Mouse (Mus musculus) heart, adult 11 months (tissue): ENCODE data around the gene Fam13a.

Experiments
- DNase-seq: peaks from one replicate; pipeline ENCODE4 v3.0.0; 2022

Fam13a gene

DNA sequence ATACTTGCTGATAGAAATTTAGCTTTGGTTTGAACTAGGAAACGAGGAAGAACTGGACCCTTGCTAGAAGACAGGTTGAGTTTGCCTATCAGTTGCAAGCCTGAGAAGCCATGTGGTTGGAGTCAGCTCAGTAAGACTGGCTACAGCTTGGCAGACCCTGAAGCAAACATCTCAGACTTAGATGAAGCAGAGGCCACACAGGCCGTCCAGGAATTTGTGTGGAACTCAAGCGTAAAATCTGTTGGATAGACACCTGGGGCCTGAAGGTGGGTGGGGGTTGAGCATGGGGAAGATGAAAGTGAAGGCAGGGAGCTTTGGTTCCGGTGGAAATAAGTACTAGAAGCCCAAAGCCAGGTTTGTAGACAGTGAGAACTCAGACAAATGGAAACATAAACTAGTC, 25.8 kb downstream of the Fam13a start:
- no peak for DNase-seq

DNA sequence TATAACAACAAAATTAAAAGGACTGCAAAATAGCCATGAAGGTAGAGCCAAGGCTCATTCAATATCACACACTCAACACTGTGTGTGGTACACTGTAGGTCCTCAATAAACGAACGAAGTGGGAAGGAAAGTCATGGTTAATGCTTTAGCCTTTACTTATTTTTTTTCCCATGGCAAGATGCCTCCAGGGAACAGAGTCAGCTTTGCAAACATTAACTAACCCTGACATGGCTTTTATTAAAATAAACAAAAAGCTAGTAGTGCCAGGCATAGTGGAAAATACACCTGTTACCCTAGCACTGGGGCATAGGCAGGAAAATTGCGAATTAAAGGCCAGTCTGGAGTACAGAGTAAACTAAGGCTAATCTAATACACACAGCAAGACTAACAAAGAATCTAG, 35.2 kb downstream of the Fam13a start:
- no peak for DNase-seq

DNA sequence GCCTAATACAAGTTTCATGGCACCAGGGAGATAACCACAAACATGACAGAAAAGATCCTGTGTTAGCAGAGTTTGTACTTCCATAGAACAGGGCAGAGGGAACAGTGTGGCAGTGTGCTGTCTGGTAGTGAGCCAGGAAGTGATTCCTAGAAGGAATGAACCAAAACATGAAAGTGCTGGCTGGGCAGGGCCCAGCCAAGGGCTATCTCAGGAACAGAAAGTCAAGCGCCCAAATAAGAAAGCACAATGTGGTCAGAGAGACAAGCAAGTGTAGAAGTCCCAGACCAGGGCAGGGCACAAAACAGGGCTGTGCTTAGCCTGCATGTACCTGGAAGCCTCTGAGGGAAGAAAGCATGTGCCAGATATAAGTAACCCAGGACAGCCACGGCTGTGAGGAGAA, 35.6 kb downstream of the Fam13a start:
- no peak for DNase-seq

DNA sequence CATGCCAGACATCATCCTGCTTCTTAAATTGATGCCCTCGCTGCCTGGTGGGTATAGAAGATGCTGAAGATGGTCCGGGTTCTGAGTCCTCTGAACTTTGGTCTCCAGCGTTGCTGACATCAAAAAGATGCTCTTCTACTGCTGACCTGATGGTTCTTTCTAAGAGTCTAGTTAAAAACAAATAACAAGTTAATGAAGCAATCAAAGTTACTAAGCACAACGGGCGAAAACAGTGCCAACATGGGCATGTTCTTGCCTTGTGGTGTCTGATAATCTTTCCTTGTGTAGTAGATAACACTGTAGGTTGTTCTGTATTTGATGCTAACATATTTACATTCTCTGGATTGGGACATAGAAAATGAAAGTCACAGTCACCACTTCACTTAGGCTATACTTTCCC, 37.2 kb downstream of the Fam13a start:
- no peak for DNase-seq

DNA sequence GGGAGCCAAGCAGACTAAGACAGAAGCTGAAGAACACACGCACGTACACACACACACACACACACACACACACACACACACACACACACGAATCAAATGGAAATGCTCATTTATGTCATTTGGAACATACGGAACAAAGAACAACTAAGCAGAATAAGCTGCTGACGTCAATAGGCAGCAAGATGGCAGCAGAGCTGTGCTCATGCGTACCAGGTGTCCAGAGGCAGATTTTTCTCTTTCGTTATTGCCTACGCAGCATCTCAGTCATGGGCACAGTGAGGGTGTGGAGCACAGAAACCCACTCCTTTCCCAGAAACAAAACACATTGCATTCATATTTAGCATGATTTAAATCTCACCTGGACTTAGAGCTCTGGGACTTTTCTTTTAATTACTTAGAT, 39.2 kb downstream of the Fam13a start:
- no peak for DNase-seq

DNA sequence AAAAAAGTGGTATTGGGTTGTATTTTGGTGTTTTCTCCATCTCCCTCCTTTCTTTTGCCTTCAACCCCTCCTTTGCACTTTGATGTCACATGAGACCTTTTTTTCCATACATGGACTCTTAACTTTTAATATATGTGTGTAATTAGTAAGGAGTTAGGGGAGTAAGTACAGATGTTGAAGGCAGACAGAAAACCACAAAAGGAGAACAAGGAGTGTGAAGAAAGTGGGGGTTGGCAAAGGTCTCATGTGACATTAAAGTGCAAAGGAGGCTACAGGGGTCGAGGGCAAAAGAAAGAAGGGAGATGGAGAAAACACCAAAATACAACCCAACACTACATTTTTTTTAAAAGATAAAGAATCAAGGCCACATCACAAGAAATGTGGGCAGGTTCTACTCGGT, 49.1 kb downstream of the Fam13a start:
- no peak for DNase-seq

DNA sequence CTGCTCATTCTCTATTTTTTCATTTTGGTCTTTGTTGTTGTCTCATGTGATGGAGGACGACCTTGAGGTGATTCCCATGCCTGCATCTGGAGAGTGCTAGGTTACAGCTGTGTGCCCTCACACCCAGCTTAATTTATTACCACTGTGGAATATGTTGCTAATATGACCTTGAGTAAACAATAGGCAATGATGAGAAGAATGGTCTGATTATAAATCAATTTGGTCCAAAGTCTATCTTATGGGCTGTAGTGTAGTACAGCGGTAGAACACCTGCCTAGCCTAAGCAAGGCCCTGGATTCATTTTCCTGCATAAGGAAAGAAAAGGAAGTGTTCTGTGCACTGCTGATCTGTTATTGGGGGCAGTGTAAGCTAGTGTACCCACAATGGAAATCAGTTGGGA, 49.9 kb downstream of the Fam13a start:
- no peak for DNase-seq

DNA sequence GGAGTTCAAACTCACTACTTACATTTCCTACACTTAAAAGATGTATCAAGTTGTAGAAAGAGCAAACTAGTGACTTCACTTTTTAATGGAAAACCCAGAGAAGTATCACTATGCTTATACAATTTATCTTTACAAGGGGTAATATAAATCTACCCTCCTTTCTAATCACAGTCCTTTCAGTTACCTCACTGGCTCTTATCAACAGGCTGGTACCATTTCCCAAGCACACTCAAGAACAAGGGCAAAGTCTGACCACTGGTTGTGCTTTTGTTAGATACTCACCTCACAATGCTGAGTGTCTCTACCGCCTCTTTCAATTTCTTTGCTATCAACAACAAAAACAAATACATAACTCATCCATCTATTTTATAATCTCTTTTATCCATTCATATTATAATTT, 51.5 kb downstream of the Fam13a start:
- DNase-seq = no peak

DNA sequence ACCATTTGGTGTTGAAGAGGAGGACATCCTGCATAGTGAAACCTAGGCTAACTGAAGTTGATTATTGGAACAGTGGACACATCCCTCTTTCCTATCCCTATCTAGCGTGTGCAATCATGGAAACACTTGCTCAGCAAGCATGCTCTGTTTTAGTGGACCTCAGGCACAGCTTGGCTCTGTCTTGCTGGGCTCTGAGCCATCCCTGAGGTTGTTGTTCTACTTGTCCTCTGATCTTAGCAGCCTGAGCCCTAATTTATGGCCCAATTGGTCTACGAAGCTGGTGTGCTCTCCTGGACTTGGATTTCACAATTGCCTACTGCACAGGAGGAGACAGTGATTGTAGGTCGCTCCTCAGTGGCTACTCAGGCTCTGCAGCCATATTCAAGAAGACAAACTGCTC, 56.1 kb downstream of the Fam13a start:
- peak; percentile 90 for DNase-seq

DNA sequence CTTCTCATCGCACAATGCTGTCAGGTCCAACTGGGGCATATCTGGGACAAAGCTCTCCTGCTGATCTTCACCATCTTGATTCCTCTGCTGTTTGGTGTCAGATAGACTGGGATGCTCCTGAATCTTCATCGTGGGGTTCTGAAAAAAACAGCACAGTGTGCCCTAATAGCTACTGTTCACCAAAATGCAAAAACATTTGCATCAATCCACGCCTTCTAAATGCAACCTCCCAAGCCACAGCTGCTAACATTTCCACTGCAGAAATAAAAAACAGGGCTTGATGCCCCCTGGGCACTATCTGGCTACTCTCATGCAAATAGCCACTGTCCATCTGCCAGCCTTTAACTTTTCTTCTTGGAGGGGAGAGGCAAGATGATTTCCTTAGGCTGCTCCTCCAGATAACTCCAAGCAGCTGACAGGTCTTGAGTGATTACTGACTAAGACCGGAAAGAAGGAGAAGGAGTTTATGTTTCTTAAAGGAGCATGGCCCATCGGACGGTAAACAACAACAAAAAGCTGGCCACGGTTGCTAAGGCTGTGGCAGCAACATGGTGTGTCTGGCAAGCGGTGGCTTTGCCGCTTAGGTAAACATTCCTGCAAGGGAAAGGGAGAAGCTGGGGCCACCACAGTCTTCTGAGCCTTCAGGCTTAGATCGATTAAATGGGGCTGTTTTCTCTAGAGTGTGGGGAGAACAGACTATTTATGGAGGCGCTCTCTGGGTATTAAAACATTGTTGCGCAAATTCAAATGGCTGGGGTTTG, 59.1 kb downstream of the Fam13a start:
- no peak for DNase-seq

DNA sequence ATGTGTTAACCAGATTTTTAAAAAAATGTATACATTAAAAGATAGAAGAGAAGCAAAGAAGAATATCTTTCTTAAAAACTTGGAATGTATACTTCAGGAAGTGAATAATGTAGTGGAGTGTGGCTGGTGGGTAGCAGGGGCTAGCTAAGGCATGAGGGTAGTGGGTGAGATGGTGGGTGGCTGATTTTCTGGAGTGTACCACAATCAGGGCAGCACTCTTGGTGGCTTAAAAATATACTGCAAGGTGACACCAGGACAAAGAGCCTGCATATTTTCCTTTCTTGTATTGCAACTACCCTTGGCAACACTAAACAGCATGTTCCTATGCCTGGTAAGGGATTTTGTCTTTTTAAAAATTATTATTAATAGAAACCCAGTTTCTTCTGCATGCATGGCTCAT, 59.8 kb downstream of the Fam13a start:
- DNase-seq = no peak

DNA sequence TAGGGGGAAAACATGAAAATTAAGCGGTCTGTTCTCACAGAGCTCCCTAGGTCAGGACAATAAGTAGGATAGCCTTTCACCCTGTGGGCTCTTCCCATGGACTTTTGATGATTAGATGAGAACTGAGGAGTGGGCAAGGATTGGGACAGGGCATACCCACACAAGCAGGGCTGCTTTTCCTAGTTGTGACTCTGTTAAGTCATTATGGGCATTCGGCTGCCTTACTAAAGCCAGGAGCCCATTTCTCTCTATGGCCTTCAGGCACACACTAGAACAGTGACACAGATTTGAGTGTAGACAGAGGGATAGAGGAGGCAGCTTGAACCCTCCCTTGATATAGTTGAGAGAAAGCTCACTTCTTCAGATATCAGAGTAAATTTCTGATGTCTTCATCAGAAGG, 60.3 kb downstream of the Fam13a start:
- no peak for DNase-seq

DNA sequence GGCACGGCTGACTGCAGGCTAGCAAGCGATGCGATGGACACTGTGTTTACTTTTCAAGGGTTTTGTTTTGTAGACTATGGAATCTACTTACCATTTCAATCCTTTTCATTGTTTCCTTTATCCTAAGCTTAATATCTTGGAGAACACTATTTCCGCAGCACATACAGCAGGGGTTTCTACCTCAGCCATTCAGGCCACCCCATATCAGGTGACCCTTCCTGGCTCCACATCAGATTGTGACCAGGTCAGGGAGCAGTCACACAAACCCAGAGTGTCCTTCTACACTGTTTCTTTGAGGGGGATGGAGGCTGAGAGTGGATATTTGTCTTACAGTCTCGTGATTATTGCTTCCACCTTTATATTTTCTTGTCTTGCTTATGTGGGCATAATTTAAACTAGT, 61.7 kb downstream of the Fam13a start:
- DNase-seq = no peak

DNA sequence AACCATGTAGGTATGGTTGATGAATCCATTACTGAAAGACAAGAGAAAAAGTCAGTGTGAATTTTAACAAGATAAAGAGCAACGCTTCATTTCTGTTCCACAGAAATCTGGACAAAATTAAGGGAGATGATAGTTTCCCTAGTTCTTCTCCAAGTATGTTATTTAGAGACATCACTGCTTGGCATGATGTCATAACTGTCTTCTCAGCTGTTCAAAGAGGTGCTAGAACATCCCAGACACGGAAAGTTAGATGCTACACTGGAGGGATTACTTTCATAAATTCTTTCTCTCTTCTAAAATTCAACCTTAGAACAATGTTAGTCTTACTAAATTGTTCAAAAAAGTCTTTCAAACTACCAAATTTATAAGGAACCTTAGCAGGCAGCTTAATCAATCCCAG, 63.8 kb downstream of the Fam13a start:
- no peak for DNase-seq

DNA sequence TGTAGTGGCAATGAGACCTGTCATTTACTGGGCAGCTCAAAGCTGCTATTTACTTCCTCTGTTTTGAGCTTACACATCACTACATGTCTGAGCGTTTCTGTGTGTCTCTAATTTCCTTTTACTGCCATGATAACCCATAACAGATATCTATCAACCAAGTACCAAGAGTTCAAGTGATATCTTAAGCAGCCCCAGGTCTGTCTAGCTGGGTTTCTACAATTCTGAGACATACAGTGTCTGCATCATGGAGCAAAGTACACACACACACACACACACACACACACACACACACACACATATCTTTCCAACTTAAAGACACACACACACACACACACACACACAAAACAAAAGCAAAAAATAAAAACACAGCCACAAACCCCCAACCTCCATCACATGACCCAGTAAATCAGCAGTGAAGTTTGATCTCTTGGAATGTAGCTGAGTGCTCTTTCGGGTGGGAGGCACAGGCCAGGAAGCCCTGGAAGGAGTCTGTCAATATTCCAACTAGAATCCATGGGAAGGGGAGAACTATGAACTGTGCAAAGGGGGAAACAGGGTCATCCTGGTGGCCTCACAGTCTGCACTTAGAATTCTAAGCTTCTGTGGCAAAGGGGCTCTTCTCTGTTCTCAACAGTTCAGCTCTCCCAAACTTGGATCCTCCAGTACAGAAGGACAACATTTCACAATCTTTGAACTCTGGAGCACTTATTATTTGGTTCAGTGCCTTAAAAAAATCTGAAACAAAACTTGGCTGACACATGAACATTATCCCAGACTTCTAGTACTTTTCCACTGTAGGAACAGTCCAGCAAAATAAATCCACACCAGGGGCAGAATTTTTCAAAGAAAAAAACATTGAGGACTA, 73.0 kb downstream of the Fam13a start:
- DNase-seq = no peak

DNA sequence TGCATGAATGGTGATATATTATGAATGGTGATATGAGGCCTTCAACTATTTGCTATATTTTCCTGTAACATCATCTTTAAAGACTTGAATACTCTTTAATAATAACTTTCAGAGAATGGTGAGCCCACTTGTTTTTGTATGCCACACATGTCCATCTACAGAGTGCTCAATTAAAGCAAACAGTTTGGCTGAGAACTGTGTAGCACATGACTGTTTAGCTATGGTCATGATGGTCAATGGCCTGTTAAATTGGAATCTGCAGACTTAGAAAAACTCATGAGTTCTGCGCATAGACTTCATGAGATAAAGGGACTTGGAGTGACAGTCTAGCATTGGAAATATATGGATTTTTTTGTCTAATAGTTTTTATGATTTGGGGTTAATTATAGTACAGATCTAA, 73.9 kb downstream of the Fam13a start:
- no peak for DNase-seq

DNA sequence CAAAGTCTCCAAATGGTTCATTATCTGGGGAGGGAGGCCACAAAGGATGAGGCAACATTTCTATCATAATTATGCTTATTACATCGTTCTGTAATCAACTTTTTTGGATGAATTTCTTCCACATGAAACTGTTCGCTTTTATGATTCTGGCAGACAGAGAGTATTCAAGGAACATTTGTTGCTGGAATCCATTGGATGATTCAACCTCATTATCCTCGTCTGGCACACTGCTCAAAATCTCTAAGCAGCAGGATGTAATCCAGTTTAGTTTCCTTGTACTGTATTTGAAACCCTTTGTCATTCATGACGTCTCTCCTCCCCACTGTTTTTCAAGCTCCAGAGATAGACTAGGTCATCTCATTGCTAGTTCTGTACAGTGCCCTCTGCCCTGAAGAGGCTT, 77.5 kb downstream of the Fam13a start:
- DNase-seq = no peak

DNA sequence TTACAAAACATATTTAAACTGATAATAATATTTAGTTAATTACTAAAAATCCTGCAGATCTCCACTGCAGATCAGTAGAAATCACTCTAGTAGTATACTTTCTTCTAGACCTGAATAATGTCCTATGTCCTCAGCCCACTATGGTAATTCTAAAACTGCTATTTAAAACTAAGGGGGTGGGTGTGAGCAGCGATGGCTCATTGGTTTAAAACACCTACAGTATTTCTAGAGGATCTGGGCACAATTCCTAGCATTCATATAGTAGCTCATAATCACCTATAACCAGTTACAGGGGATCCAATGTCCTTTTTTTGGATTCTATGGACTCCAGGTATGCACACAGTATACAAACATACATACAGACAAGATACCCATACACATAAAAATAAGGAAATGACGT, 78.1 kb downstream of the Fam13a start:
- no peak for DNase-seq

DNA sequence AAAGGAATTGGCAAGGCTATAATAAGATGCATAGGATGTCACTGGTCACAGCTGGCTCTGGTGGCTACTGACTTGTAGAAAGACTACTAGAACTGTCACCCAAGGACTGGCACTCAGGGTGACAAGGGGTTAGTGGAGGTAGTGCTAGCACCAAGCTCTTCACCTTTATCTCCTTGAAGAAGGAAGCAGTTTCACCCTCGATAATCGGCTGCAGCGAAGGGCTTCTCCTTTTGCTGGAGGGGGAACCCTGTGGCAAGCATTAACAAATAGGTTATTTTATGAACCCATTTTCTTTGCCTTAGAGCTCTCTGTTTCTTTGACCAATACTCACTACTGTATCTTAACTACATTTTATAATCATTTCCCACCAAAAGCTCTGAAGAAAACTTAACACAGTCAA, 80.4 kb downstream of the Fam13a start:
- no peak for DNase-seq

DNA sequence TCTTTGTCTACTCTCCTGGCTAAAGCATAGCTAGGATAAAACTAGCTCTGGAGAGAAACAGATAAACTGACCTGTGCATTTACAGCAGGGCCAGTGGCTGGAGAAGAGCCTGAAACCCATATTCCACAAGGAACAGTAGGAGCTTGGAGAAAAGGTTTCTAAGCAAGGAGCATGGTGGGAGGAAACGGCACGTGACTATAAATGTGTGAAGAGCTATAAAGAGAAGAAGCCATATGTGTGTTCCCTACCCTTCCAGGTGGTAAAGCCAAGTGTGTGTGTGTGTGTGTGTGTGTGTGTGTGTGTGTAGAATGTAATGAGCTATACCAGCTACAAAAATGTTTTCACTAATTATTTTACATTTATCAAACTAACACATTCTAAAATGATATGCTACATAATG, 82.1 kb downstream of the Fam13a start:
- no peak for DNase-seq

DNA sequence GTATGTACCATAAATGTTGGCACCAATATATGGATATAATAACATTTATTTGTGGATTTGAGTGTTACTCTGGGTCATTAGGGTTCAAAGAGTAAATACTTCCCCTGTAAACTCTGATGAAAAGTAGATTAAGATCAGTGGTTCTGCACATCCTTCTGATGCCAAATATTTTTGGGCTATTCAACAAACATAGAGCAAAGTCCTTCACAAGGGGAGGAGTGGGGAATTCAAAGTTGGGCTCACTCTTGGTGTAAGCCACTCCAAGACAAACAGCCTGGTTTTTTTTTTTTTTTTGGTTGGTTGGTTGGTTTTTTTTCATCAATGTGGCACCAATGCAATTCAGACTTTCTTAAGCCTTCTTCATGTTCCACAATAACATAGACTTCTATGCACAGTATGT, 86.6 kb downstream of the Fam13a start:
- no peak for DNase-seq

DNA sequence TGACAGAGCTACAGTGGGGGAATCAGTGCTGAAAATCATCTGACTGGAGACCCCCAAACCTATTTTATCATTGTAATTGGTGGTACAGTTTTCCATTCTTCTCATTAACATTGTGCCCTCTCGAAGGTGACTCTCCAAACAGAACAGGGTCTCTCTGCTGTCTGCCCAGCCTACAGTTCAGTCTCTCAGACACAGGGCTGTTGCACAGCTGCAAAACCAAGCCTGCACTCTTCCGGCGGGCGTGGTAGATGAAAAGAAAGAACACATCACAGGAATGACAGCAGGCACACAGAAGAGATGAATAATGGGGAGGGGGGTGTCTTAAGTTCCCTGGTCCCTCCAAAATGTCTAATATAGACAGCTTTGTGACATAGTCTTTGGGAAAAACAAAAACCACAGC, 90.2 kb downstream of the Fam13a start:
- DNase-seq = no peak

DNA sequence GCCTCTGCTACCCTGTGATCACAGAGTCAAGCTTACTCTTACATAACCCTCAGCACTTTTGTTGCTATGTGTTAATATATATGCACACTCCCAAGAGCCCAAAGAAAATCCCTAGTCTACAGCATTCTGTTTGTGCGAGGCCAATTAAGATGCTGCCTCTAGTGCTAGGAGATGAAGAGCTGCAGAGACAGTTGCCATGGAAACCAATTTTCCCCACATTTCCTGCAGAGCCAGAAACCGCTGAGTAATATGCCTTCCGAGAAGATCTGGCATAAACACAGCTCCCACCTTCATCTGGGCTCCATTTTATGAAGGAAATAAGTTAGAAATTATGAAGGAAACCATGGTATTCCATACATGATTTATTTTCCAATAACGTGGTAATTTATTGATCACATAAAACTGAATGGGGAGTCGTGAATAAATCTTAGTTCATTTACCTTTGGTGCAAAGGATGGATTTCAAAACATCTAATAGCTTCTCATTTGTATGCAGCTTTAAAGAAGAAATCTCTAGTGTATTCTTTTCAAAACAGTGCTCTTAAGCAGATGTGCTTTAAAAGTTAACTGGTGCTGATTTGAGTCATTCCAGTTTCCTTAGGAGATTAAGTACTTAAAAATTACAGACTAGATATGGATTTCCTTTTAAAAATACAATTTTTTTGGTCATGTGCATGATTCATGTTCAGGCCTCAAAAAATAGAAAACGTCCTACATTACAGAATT, 91.0 kb downstream of the Fam13a start:
- no peak for DNase-seq
